Mouse (Mus musculus) forebrain, postnatal 0 days (tissue): ENCODE results near the gene Gpx8. TPM values are rescaled to one million over a fixed set of nuclear protein-coding genes. Genes with fewer than 3 reads are reported as not detected.

ENCODE experiments used
- ATAC-seq: fragments of 200-750 bp; cut with Nextera tagmentation; 2 replicates; pipeline ENCODE4 v1.8.0; 2017; ENCODE audit warnings: mild to moderate bottlenecking, moderate library complexity
- DNase-seq: peaks from one replicate; pipeline ENCODE4 v3.0.0-alpha.2; 2015
- H3K27ac ChIP-seq: fragments of 300-500 bp; sonication (generic); 2 replicates; pipeline ENCODE4 v1.5.1; 2014; ENCODE audit warnings: low read depth, mild to moderate bottlenecking, antibody characterized with exemption, low read length, moderate library complexity, mixed read lengths
- H3K27me3 ChIP-seq: fragments of 300-500 bp; sonication (generic); 2 replicates; pipeline ENCODE4 v1.6.1; 2014; ENCODE audit warnings: mild to moderate bottlenecking, low read length, mixed read lengths; ENCODE audit not compliant: insufficient read depth
- H3K36me3 ChIP-seq: fragments of 300-500 bp; sonication (generic); 2 replicates; pipeline ENCODE4 v1.6.1; 2014; ENCODE audit warnings: mild to moderate bottlenecking, moderate library complexity; ENCODE audit not compliant: insufficient read depth
- H3K4me1 ChIP-seq: fragments of 300-500 bp; sonication (generic); 2 replicates; pipeline ENCODE4 v1.6.1; 2014; ENCODE audit warnings: antibody characterized with exemption; ENCODE audit not compliant: insufficient read depth
- H3K4me2 ChIP-seq: fragments of 300-500 bp; sonication (generic); 2 replicates; pipeline ENCODE4 v1.6.1; 2014; ENCODE audit warnings: low read depth, mild to moderate bottlenecking, moderate library complexity
- H3K4me3 ChIP-seq: fragments of 300-500 bp; sonication (generic); 2 replicates; pipeline ENCODE4 v1.5.1; 2014; ENCODE audit warnings: low read depth, low read length, mixed read lengths
- H3K9ac ChIP-seq: fragments of 300-500 bp; sonication (generic); 2 replicates; pipeline ENCODE4 v1.6.1; 2014; ENCODE audit warnings: mild to moderate bottlenecking
- H3K9me3 ChIP-seq: fragments of 300-500 bp; sonication (generic); 2 replicates; pipeline ENCODE4 v1.6.1; 2016; ENCODE audit warnings: low read length
- CTCF ChIP-seq: sonication (generic); IDR thresholded peaks from 2 replicates; pipeline ENCODE4 v1.5.1; 2016; ENCODE audit warnings: antibody characterized with exemption, control low read depth, low read depth
- WGBS: fragments of 180-500 bp; shearing (Covaris S2); extraction: QIAGEN DNeasy Blood & Tissue Kit; methylation state at CpG from one replicate; pipeline ENCODE4 v1.1.7; 2014; 5-methylcytosine and 5-hydroxymethylcytosine counted together
- microRNA counts: library from miRNA; unstranded; fragments of <30 nt; microRNA quantifications from one replicate; lab custom pipeline; 2015
- microRNA-seq, 2 experiments: library from miRNA; unstranded; fragments of <30 nt; microRNA quantifications; one replicate each; pipeline ENCODE4; 2016
- polyA plus RNA-seq: library from polyadenylated mRNA; unstranded; fragments of >200 nt; fragmentation: Nextera tagmentation; extraction: Ambion mirVana; gene quantifications from 2 replicates; pipeline ENCODE4 v1.2.1, GENCODE M21; 2015
- total RNA-seq: library from RNA; depleted of rRNA; stranded (reverse); fragments of >200 nt; gene quantifications from 2 replicates; pipeline ENCODE4 v1.2.3, GENCODE M21; 2014; rRNA removed

The Gpx8 gene
- total and polyA plus RNA-seq, 2 experiments from 2014 or later, result 27.3 to 41.7 TPM

- WGBS, result 2% methylated on average over 62 of the region's 63 CpGs
- H3K4me3 ChIP-seq, result peak within 1 kb of the TSS; percentile 33
- no peaks in the 10 kb centered on the region for H3K36me3 ChIP-seq
- H3K27ac ChIP-seq, result no peak within 1 kb of the TSS
- peaks cover 85% of the 10 kb centered on the region for H3K27me3 ChIP-seq
- peak within 1 kb of the TSS; percentile 63 for H3K4me2 ChIP-seq
- DNase-seq, result no peak
- H3K4me1 ChIP-seq, result peaks cover 9% of the 10 kb centered on the region
- TF ChIP-seq CTCF, result no peak
- peak; percentile 16 for ATAC-seq
- no peaks in the 10 kb centered on the region for H3K9me3 ChIP-seq
- peak within 1 kb of the TSS; percentile 29; the same call in 1 of the 2 replicates for H3K9ac ChIP-seq
These were observed 52.6 kb downstream of the Gpx8 start, which contains the start of gene Mcidas for GRCm38 (mm10) chr13:112993531-112994152. Mcidas (plus strand) TSS chr13:112993845.

MicroRNAs encoded within 50 kb of the gene (microRNA counts, 519-probe panel; counts per million panel counts)
- microRNA mmu-miR-449a (lab: Ali Mortazavi, UCI) (5,082 counts per million, percentile 67 among the panel's probes with 10 or more counts), microRNA mmu-miR-449b (lab: Ali Mortazavi, UCI) (not detected), microRNA mmu-miR-449c (lab: Ali Mortazavi, UCI) (not detected)

Small RNA genes within 50 kb of the gene (microRNA-seq; reads per million reads assigned to microRNA genes)
- 6,277 to 6,958 reads per million in 2 experiments for gene Mir449a
- 5.4 to 6.0 reads per million in 2 experiments for gene Mir449b
- gene Mir449c, result 6.3 to 6.6 reads per million in 2 experiments

Other genes with a start within 250 kb of the Gpx8 start
- 44.4 and 48.0 TPM in 2 replicates for gene Plpp1, start 245.6 kb downstream of the Gpx8 start, total RNA-seq
- 60.8 and 68.0 TPM in 2 replicates for gene Plpp1, start 245.6 kb downstream of the Gpx8 start, polyA plus RNA-seq
- 40.4 and 41.8 TPM in 2 replicates for gene Mtrex, start 119.0 kb downstream of the Gpx8 start, total RNA-seq
- gene Mtrex, start 119.0 kb downstream of the Gpx8 start, polyA plus RNA-seq, result 36.5 and 39.9 TPM in 2 replicates
- gene Dhx29, start 119.0 kb downstream of the Gpx8 start, total RNA-seq, result 24.9 and 33.6 TPM in 2 replicates
- gene Dhx29, start 119.0 kb downstream of the Gpx8 start, polyA plus RNA-seq, result 19.3 and 25.5 TPM in 2 replicates
- 3.0 and 6.8 TPM in 2 replicates for gene Ccno, start 58.6 kb downstream of the Gpx8 start, total RNA-seq
- 2.6 and 3.3 TPM in 2 replicates for gene Ccno, start 58.6 kb downstream of the Gpx8 start, polyA plus RNA-seq
- gene Mcidas, start 52.6 kb downstream of the Gpx8 start, total RNA-seq, result 0.85 and 1.8 TPM in 2 replicates
- gene Mcidas, start 52.6 kb downstream of the Gpx8 start, polyA plus RNA-seq, result 0.75 and 1.9 TPM in 2 replicates
- 1.0 and 1.8 TPM in 2 replicates for gene Cdc20b, start 11.3 kb downstream of the Gpx8 start, total RNA-seq
- 0.31 and 0.97 TPM in 2 replicates for gene Cdc20b, start 11.3 kb downstream of the Gpx8 start, polyA plus RNA-seq
- 0.62 TPM in 1 of 2 replicates, not detected in the other for gene Gzma, start 54.6 kb upstream of the Gpx8 start, total RNA-seq
- 0.18 TPM in 1 of 2 replicates, not detected in the other for gene Gzma, start 54.6 kb upstream of the Gpx8 start, polyA plus RNA-seq
- gene Esm1, start 163.2 kb upstream of the Gpx8 start, total RNA-seq, result 0.31 and 1.5 TPM in 2 replicates
- gene Esm1, start 163.2 kb upstream of the Gpx8 start, polyA plus RNA-seq, result 0.88 and 1.4 TPM in 2 replicates
- not detected in 2 replicates for gene Gzmk, start 179.5 kb upstream of the Gpx8 start, total RNA-seq
- not detected in 2 replicates for gene Gzmk, start 179.5 kb upstream of the Gpx8 start, polyA plus RNA-seq
- 1.2 and 1.5 TPM in 2 replicates for gene BC067074, start 246.7 kb upstream of the Gpx8 start, total RNA-seq
- 0.40 and 0.56 TPM in 2 replicates for gene BC067074, start 246.7 kb upstream of the Gpx8 start, polyA plus RNA-seq